Mouse (Mus musculus): ENCODE results near the gene Olfr1477. TPM values are rescaled to one million over a fixed set of nuclear protein-coding genes. Genes with fewer than 3 reads are reported as not detected.
"Not testable (repeated sequence)": the region's sequence is repeated elsewhere in the genome, so short reads cannot be mapped to it uniquely, and the experiment has no call there.

The Olfr1477 gene
- polyA plus RNA-seq (2016; fragmentation: Nextera tagmentation; extraction: Ambion mirVana) = not detected in 2 replicates

DNA sequence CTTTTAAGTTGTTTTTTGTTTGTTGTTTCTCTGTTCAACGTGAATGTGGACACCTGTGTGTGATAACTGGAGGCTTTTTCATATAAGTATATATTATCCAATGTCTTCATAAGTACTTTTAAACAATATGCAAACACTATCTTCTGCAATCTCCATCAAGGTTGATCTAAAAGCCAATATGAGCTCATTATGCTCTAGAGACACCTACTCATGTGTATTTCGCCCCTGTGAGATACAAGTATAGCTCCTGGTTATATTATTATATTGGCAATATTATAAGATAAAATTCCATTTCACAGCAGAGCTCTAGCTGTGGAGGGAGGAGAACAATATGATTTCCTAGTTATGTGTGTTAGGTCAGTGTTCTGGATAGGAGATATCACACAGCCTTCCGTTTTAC, at the start of gene Olfr1477:
TSS of gene Olfr1477 (plus strand) at position 301 of the 400 bp plus-strand sequence.
- no peak within 1 kb of the TSS for H3K4me3 ChIP-seq
- 78% methylated on average over 3 of the region's 3 CpGs for WGBS
- no peak for DNase-seq (ENCODE audit: low spot score)
- peaks cover 21% of the 10 kb centered on the region for H3K9me3 ChIP-seq
- no peak within 1 kb of the TSS for H3K27ac ChIP-seq (replicated peaks)
- no peaks in the 10 kb centered on the region for H3K4me1 ChIP-seq
- H3K27me3 ChIP-seq (replicated peaks; ENCODE audit: low read depth, poor library complexity, severe bottlenecking) = no peaks in the 10 kb centered on the region
- no peaks in the 10 kb centered on the region for H3K36me3 ChIP-seq (replicated peaks)

DNA sequence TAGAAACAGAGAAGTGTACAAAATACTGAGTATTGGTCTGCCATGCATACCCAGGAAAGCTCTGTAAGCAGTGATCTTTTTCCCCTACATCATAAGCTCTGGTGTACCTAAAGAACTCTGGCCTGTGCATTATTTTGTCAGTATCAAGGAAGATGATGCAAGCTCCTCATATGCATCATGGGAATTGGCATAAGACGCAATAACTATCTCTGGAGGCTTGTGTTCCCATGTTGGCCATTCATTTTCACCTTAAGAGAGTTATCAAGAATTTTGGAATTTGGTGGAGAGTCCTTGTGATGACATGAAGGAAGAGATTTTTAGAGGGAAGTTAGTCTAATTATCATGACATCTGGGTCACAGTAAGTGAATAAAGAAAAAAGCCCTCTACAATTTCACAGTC, 44.4 kb upstream of the Olfr1477 start, which contains the start of gene Olfr1472:
TSS of gene Olfr1472 (minus strand) at position 101 of the 400 bp plus-strand sequence.
- no peaks in the 10 kb centered on the region for H3K4me1 ChIP-seq
- H3K36me3 ChIP-seq (replicated peaks) = no peaks in the 10 kb centered on the region
- no peaks in the 10 kb centered on the region for H3K27me3 ChIP-seq (replicated peaks; ENCODE audit: low read depth, poor library complexity, severe bottlenecking)
- WGBS = 92% methylated on average over 1 of the region's 1 CpGs
- H3K4me3 ChIP-seq = no peak within 1 kb of the TSS
- DNase-seq (ENCODE audit: low spot score) = no peak
- no peak within 1 kb of the TSS for H3K27ac ChIP-seq (replicated peaks)
- peaks cover 23% of the 10 kb centered on the region; the same call in 1 of the 2 replicates for H3K9me3 ChIP-seq

DNA sequence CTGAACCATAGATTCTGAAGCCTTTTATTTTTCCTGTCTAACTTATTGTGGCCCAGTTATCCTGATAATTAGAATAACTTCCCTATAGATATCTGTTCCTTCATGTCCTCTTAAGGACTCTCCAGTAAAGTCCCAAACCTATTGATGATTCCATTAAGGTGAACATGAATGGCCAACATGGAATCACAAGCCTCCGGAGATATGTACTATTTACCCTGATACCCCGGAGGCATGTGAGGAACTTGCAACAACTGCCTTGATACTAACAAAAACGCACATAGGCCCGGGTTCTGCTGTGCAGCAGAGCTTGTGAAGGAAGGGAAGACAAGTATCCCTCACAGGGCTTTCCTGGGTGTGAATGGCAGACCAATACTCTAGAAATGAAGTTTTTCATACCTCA, 31.1 kb upstream of the Olfr1477 start, which contains the start of gene Olfr1474:
TSS of gene Olfr1474 (plus strand) at position 301 of the 400 bp plus-strand sequence.
- H3K36me3 ChIP-seq (replicated peaks); DNase-seq (ENCODE audit: low spot score); H3K4me3 ChIP-seq; H3K9me3 ChIP-seq; H3K4me1 ChIP-seq; H3K27ac ChIP-seq (replicated peaks); H3K27me3 ChIP-seq (replicated peaks; ENCODE audit: low read depth, poor library complexity, severe bottlenecking): not testable (repeated sequence)
- WGBS = 80% methylated on average over 4 of the region's 4 CpGs

DNA sequence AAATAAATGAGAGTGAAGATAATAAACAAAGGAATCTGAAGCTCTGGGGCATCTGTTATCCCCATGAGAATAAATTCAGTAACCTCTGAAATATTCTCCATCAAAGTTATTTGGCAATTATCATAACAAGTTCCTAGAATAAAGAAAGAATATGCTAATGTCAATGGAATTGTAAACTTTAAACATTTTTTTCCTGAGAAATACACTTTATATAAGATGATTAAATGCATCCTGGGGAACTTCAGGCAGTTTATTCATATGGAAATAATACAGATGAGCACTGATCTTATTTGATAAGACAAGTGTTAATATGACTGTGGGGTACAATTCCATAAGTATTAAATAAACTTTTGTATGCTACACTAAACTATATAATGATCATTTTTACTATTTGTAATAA, 20.2 kb upstream of the Olfr1477 start, which contains the start of gene Olfr1475:
TSS of gene Olfr1475 (minus strand) at position 101 of the 400 bp plus-strand sequence.
- H3K27ac ChIP-seq (replicated peaks) = no peak within 1 kb of the TSS
- H3K4me3 ChIP-seq = no peak within 1 kb of the TSS
- H3K27me3 ChIP-seq (replicated peaks; ENCODE audit: low read depth, poor library complexity, severe bottlenecking) = no peaks in the 10 kb centered on the region
- no peaks in the 10 kb centered on the region for H3K9me3 ChIP-seq
- H3K4me1 ChIP-seq = no peaks in the 10 kb centered on the region
- DNase-seq (ENCODE audit: low spot score) = no peak
- no peaks in the 10 kb centered on the region for H3K36me3 ChIP-seq (replicated peaks)

DNA sequence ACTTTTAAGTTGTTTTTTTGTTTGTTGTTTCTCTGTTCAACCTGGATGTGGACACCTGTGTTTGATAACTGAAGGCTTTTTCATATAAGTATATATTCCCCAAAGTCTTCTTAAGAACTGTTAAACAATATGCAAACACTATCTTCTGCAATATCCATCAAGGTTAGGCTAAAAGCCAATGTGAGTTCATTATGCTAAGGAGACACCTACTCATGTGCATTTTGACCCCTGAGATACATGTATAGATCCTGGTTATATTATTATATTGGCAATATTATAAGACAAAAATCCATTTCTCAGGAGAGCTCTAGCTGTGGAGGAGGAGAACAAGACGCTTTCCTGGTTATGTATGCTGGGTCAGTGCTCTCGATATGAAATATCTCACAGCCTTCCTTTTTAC, 27.3 kb downstream of the Olfr1477 start, which contains the start of gene Olfr1480:
TSS of gene Olfr1480 (plus strand) at position 301 of the 400 bp plus-strand sequence.
- Histone ChIP-seq H3K4me3 (no peak within 1 kb of the TSS), H3K27ac (replicated peaks) (no peak within 1 kb of the TSS), H3K27me3 (replicated peaks; ENCODE audit: low read depth, poor library complexity, severe bottlenecking) (no peaks in the 10 kb centered on the region), H3K9me3 (peaks cover 20% of the 10 kb centered on the region), H3K4me1 (no peaks in the 10 kb centered on the region), H3K36me3 (replicated peaks) (no peaks in the 10 kb centered on the region)
- 83% methylated on average over 2 of the region's 2 CpGs for WGBS
- no peak for DNase-seq (ENCODE audit: low spot score)

Other genes starting within 250 kb of the Olfr1477 start
- not detected in 2 replicates for gene Olfr1465, start 185.0 kb upstream of the Olfr1477 start, polyA plus RNA-seq (2016; fragmentation: Nextera tagmentation; extraction: Ambion mirVana)
- not detected in 2 replicates for gene Olfr1466, start 161.7 kb upstream of the Olfr1477 start, polyA plus RNA-seq (2016; fragmentation: Nextera tagmentation; extraction: Ambion mirVana)
- gene Olfr1467, start 138.3 kb upstream of the Olfr1477 start, polyA plus RNA-seq (2016; fragmentation: Nextera tagmentation; extraction: Ambion mirVana) = not detected in 2 replicates
- not detected in 2 replicates for gene Olfr1469, start 92.7 kb upstream of the Olfr1477 start, polyA plus RNA-seq (2016; fragmentation: Nextera tagmentation; extraction: Ambion mirVana)
- gene Olfr1471, start 57.1 kb upstream of the Olfr1477 start, polyA plus RNA-seq (2016; fragmentation: Nextera tagmentation; extraction: Ambion mirVana) = not detected in 2 replicates
- not detected in 2 replicates for gene Olfr1472, start 44.5 kb upstream of the Olfr1477 start, polyA plus RNA-seq (2016; fragmentation: Nextera tagmentation; extraction: Ambion mirVana)
- gene Olfr1474, start 31.0 kb upstream of the Olfr1477 start, polyA plus RNA-seq (2016; fragmentation: Nextera tagmentation; extraction: Ambion mirVana) = not detected in 2 replicates
- not detected in 2 replicates for gene Olfr1475, start 20.4 kb upstream of the Olfr1477 start, polyA plus RNA-seq (2016; fragmentation: Nextera tagmentation; extraction: Ambion mirVana)
- not detected in 2 replicates for gene Olfr1480, start 27.4 kb downstream of the Olfr1477 start, polyA plus RNA-seq (2016; fragmentation: Nextera tagmentation; extraction: Ambion mirVana)
- not detected in 2 replicates for gene Olfr1484, start 83.0 kb downstream of the Olfr1477 start, polyA plus RNA-seq (2016; fragmentation: Nextera tagmentation; extraction: Ambion mirVana)
- not detected in 2 replicates for gene Olfr1487, start 116.8 kb downstream of the Olfr1477 start, polyA plus RNA-seq (2016; fragmentation: Nextera tagmentation; extraction: Ambion mirVana)
- not detected in 2 replicates for gene Olfr1489, start 131.1 kb downstream of the Olfr1477 start, polyA plus RNA-seq (2016; fragmentation: Nextera tagmentation; extraction: Ambion mirVana)
- not detected in 2 replicates for gene Olfr1490, start 150.5 kb downstream of the Olfr1477 start, polyA plus RNA-seq (2016; fragmentation: Nextera tagmentation; extraction: Ambion mirVana)
- gene Olfr1491, start 196.7 kb downstream of the Olfr1477 start, polyA plus RNA-seq (2016; fragmentation: Nextera tagmentation; extraction: Ambion mirVana) = not detected in 2 replicates
- gene Olfr1493-ps1, start 222.7 kb downstream of the Olfr1477 start, polyA plus RNA-seq (2016; fragmentation: Nextera tagmentation; extraction: Ambion mirVana) = not detected in 2 replicates
- not detected in 2 replicates for gene Olfr1494, start 239.2 kb downstream of the Olfr1477 start, polyA plus RNA-seq (2016; fragmentation: Nextera tagmentation; extraction: Ambion mirVana)

Measured in embryonic facial prominence, embryonic 10.5 days (tissue).